Mouse (Mus musculus) stomach, postnatal 0 days (tissue): ENCODE results near the gene Edrf1. TPM values are rescaled to one million over a fixed set of nuclear protein-coding genes. Genes with fewer than 3 reads are reported as not detected.
A peak's percentile ranks its signal among the peaks of the same experiment; 100 is the strongest.

Experiments used
- ATAC-seq: fragments of 200-750 bp; cut with Nextera tagmentation; 2 replicates; pipeline ENCODE4 v1.8.0; 2017; ENCODE audit not compliant: low FRiP score, low TSS enrichment
- DNase-seq: peaks from one replicate; pipeline ENCODE4 v3.0.0-alpha.2; 2016; ENCODE audit warnings: low spot score
- H3K27ac ChIP-seq: fragments of 300-500 bp; sonication (generic); replicated peaks from 2 replicates; pipeline ENCODE4 v1.5.1; 2014; ENCODE audit warnings: mild to moderate bottlenecking, control low read depth
- H3K27me3 ChIP-seq: fragments of 300-500 bp; sonication (generic); 2 replicates; pipeline ENCODE4 v1.6.1; 2014; ENCODE audit warnings: low read length; ENCODE audit not compliant: control insufficient read depth, insufficient read depth
- H3K36me3 ChIP-seq: fragments of 300-500 bp; sonication (generic); 2 replicates; pipeline ENCODE4 v1.6.1; 2014; ENCODE audit warnings: low read length, mixed read lengths; ENCODE audit not compliant: control insufficient read depth, insufficient read depth
- H3K4me1 ChIP-seq: fragments of 300-500 bp; sonication (generic); replicated peaks from 2 replicates; pipeline ENCODE4 v1.6.1; 2014; ENCODE audit warnings: antibody characterized with exemption; ENCODE audit not compliant: control insufficient read depth, insufficient read depth
- H3K4me2 ChIP-seq: fragments of 300-500 bp; sonication (generic); replicated peaks from 2 replicates; pipeline ENCODE4 v1.6.1; 2014; ENCODE audit warnings: low read depth, mild to moderate bottlenecking, control low read depth, moderate library complexity
- H3K4me3 ChIP-seq: fragments of 300-500 bp; sonication (generic); 2 replicates; pipeline ENCODE4 v1.5.1; 2014; ENCODE audit warnings: low read depth, low read length, control low read depth
- H3K9ac ChIP-seq: fragments of 300-500 bp; sonication (generic); 2 replicates; pipeline ENCODE4 v1.6.1; 2014; ENCODE audit warnings: mild to moderate bottlenecking, low read length, control low read depth, mixed read lengths
- H3K9me3 ChIP-seq: fragments of 300-500 bp; sonication (generic); 2 replicates; pipeline ENCODE4 v1.6.1; 2016; ENCODE audit warnings: low read length; ENCODE audit not compliant: control insufficient read depth
- CTCF ChIP-seq: IDR thresholded peaks from 2 replicates; pipeline ENCODE4 v1.5.1; 2016; ENCODE audit warnings: antibody characterized with exemption, low read depth, mild to moderate bottlenecking, moderate library complexity
- EP300 ChIP-seq: optimal IDR thresholded peaks from 2 replicates; pipeline ENCODE3; 2016; ENCODE audit warnings: antibody characterized with exemption
- WGBS: fragments of 180-500 bp; shearing (Covaris S2); extraction: QIAGEN DNeasy Blood & Tissue Kit; methylation state at CpG from one replicate; pipeline ENCODE4 v1.1.7; 2014; 5-methylcytosine and 5-hydroxymethylcytosine counted together
- polyA plus RNA-seq: library from polyadenylated mRNA; unstranded; fragments of >200 nt; fragmentation: Nextera tagmentation; extraction: Ambion mirVana; gene quantifications from 2 replicates; pipeline ENCODE4 v1.2.1, GENCODE M21; 2015

Edrf1 gene
- polyA plus RNA-seq, 1 experiment from 2014 or later: 7.6 TPM

DNA sequence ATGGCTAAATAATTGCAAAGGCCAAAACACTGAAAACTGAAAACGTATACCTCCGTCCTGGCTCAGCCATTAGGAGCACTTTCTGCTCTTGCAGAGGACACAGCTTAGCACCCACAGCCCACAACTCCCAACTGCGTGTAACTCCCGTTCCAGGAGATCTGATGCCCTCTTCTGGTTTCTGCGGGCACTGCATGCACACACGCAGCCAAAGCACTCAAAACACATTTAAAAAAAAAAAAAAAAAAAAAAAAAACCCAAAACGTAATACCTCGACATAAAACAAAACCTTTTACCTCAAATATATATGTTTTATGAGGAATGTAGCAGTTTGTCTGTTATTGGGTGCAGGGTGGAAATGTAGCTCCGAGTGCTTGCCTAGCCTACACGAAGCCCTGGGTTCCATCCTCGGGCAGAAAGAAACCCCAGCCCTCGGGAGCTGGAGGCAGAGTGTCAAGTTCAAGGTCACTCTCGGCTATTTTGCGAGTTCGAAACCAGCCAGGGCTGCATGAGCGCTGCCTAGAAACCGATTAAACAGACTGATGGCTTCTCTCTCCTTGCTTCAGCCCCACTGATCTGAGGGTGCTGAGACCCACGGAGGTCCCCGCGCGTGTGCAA is 498 bp upstream of the Edrf1 start:
- 3% methylated on average over 21 of the region's 21 CpGs for WGBS
- Histone ChIP-seq H3K4me2 (peak overlapping the region; percentile 66), H3K27ac (peak overlapping the region; percentile 96), H3K9me3 (no peaks in the 10 kb centered on the region), H3K4me3 (peak overlapping the region; percentile 96), H3K4me1 (0 out of 2 replicates have a peak, but pooled peaks cover 2% of the 10 kb centered on the region), H3K27me3 (no peaks in the 10 kb centered on the region), H3K36me3 (peaks cover 5% of the 10 kb centered on the region; the same call in 1 of the 2 replicates), H3K9ac (peak overlapping the region; percentile 79)
- TF ChIP-seq EP300: no peak
- TF ChIP-seq CTCF: peak; percentile 83
- peak; percentile 23 for ATAC-seq
- DNase-seq: peak; percentile 91

DNA sequence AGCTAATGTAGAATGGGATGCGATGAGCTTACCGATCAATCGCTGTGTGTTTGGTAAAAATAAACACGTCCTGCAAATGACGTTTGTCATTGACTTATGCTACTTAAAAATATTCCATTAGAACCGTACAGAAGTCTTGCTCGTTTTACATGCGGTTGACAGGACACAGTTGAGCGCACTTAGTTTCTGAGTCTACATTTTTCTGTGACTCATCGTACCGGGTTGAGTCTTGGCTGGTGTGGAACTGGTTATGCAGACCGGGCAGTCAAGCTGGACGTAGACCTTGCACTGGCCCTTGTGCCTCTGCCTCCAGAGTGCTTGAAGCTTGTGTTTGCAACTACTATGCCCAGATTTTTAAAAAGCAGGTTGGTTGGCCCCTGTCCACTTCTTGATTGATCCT is 963 bp downstream of the Edrf1 start:
- H3K4me3 ChIP-seq: peak overlapping the region; percentile 96
- ATAC-seq (peak; percentile 58; the same call in 1 of the 2 replicates), DNase-seq (peak; percentile 57)
- H3K27ac ChIP-seq: peak overlapping the region; percentile 95
- no peaks in the 10 kb centered on the region for H3K9me3 ChIP-seq
- no peaks in the 10 kb centered on the region for H3K27me3 ChIP-seq
- 4% methylated on average over 13 of the region's 13 CpGs for WGBS
- H3K9ac ChIP-seq: peak overlapping the region; percentile 93
- H3K4me2 ChIP-seq: peak overlapping the region; percentile 89
- 0 out of 2 replicates have a peak, but pooled peaks cover 2% of the 10 kb centered on the region for H3K4me1 ChIP-seq
- TF ChIP-seq EP300 (no peak), CTCF (no peak)
- H3K36me3 ChIP-seq: peaks cover 14% of the 10 kb centered on the region

DNA sequence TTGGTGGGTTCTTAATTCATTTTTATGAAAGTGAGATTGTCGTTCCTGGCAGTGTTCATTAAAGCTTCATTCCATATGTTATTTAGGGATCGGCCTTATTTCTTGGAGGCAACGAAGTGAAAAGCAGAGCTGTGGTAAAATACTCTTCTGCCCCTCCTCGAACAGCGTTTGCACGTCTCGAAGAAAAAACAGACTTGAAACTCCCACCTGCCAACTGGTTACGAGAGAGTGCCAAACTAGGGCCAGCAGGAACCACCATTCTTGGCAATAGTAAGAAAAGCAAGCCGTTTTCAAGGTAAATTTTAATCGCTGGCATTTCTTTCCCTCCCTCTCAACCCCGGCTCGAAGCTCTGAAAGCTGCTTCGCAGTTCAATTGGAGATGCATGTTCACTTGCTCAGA is 1.5 kb downstream of the Edrf1 start:
- Histone ChIP-seq H3K36me3 (peaks cover 14% of the 10 kb centered on the region), H3K9ac (no peak overlapping the region), H3K4me1 (0 out of 2 replicates have a peak, but pooled peaks cover 2% of the 10 kb centered on the region), H3K27ac (0 out of 2 replicates have a peak overlapping the region, but pooled peaks have one; percentile 4), H3K9me3 (no peaks in the 10 kb centered on the region), H3K4me2 (peak overlapping the region; percentile 89), H3K4me3 (no peak overlapping the region), H3K27me3 (no peaks in the 10 kb centered on the region)
- 86% methylated on average over 13 of the region's 13 CpGs for WGBS
- DNase-seq: no peak
- TF ChIP-seq EP300 (no peak), CTCF (no peak)
- no peak for ATAC-seq

DNA sequence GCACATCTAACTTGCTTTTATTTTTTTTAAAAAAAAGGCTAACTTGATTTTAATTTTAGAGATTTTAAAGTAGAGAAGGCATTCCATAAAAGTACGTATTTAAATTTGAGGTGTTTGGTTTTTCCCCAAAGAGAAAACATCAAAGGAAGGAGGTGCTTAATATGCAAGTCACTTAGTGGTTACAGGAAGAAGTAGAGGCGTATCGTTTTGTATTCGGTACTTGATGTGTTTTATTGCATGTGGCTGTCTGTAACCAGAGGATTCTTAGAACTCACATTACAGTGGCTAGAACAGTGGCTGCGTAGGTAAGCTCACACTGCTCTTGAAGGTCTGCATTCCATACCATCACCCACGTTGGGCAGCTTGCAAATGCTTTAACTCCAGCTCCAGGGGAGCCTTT is 8.4 kb downstream of the Edrf1 start:
- Histone ChIP-seq H3K36me3 (peaks cover 44% of the 10 kb centered on the region), H3K27me3 (no peaks in the 10 kb centered on the region), H3K9ac (no peak overlapping the region), H3K9me3 (no peaks in the 10 kb centered on the region), H3K4me2 (no peak overlapping the region), H3K27ac (no peak overlapping the region), H3K4me3 (no peak overlapping the region), H3K4me1 (no peaks in the 10 kb centered on the region)
- TF ChIP-seq CTCF (no peak), EP300 (no peak)
- WGBS: 91% methylated on average over 6 of the region's 6 CpGs
- ATAC-seq (no peak), DNase-seq (no peak)

DNA sequence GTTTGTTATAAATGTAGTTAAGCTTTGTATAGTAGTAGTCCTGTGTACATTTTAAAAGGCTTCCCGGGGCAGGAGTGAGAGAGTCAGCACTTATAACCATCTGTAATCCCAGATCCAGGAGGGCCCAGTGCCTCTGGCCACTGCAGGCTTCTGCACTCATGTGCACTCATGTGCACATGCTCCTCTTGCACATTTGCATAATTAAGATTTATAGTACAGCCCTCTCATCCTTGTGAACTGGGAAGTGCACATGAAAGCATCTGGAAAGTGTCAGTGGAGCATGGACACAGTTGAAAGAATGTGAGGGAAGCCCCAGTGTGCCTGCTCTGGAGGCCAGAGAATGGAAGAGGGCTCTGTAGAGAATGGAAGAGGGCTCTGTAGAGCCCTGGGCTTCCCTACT is 25.1 kb downstream of the Edrf1 start:
- ATAC-seq (no peak), DNase-seq (no peak)
- no peaks in the 10 kb centered on the region for H3K4me1 ChIP-seq
- no peak overlapping the region for H3K27ac ChIP-seq
- no peak overlapping the region for H3K9ac ChIP-seq
- no peak for TF ChIP-seq CTCF
- H3K9me3 ChIP-seq: no peaks in the 10 kb centered on the region
- no peak overlapping the region for H3K4me3 ChIP-seq
- 83% methylated on average over 1 of the region's 1 CpGs for WGBS
- H3K36me3 ChIP-seq: peaks cover 37% of the 10 kb centered on the region
- no peak overlapping the region for H3K4me2 ChIP-seq
- H3K27me3 ChIP-seq: no peaks in the 10 kb centered on the region

DNA sequence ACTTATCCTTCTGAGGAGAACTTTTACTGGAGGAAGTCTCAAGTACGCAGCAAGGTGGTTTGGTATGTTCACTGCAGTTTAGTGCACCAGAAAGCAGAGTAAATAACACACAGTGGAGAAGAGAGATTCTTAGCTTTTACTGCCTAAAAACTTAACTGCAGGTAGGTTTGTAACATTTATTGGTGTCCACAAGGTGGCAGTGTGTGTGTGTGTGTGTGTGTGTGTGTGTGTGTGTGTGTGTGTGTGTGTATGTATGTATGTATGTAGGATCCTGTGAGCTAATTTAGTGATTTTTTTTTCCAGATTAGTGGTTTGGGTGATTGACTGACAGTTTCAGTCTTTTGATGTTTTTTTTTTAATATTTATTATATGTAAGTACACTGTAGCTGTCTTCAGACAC is 31.7 kb downstream of the Edrf1 start:
- ATAC-seq (no peak), DNase-seq (peak; percentile 30)
- H3K36me3 ChIP-seq: peaks cover 30% of the 10 kb centered on the region

More for the DNA sequence above, 31.7 kb downstream of the Edrf1 start:
- TF ChIP-seq CTCF (peak; percentile 70), EP300 (no peak)
- no peak overlapping the region for H3K9ac ChIP-seq
- WGBS: 88% methylated on average over 1 of the region's 1 CpGs
- H3K4me1 ChIP-seq: no peaks in the 10 kb centered on the region
- no peaks in the 10 kb centered on the region for H3K27me3 ChIP-seq
- no peak overlapping the region for H3K27ac ChIP-seq
- H3K4me2 ChIP-seq: no peak overlapping the region
- no peak overlapping the region for H3K4me3 ChIP-seq
- H3K9me3 ChIP-seq: no peaks in the 10 kb centered on the region
